Mouse (Mus musculus): ENCODE results near the gene Tubgcp5. TPM values are rescaled to one million over a fixed set of nuclear protein-coding genes. Genes with fewer than 3 reads are reported as not detected.
"Not testable (repeated sequence)": the region's sequence is repeated elsewhere in the genome, so short reads cannot be mapped to it uniquely, and the experiment has no call there.

Gene Tubgcp5
- 31.2 and 31.9 TPM in 2 replicates for polyA plus RNA-seq (2015; fragmentation: Nextera tagmentation; extraction: Ambion mirVana)

DNA sequence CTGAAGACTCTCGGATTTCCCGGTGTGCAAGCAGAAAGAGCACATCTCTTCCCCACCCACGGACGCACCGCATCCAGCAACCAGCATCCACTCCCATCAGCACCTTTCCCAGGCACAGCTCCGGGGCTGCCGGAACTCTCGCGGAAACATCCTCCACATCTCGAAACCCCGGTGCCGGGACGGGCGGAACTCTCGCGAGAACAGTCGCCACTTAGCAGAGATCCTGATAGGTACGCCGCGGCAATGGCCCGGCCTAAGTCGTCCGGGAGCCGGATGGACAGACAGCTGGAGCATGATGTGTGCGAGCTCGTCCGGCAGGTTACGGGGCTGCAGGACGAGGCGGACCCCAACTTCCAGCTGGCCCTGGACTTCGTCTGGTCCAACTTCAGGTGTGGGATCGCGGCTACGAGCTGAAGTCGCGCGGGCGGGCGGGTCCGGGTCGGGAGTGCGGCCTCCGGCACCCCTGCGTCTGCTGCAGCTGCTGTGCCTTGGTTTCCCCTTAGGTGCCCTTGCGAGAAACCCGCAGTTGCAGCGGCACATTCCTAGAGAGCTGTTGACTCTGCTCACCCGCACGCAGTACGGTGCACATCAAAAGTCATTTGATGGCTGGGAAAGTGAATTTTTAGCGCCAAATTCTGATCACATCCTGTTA is at the start of gene Tubgcp5:
TSS of gene Tubgcp5 (plus strand) at position 203 of the 652 bp plus-strand sequence.
- H3K27me3 ChIP-seq (replicated peaks), result no peaks in the 10 kb centered on the region
- ATAC-seq (ENCODE audit: insufficient read depth, low FRiP score, low read depth), result peak; percentile 100
- peak within 1 kb of the TSS; percentile 71 for H3K9ac ChIP-seq
- H3K4me1 ChIP-seq, result no peaks in the 10 kb centered on the region
- H3K27ac ChIP-seq, result peak within 1 kb of the TSS; percentile 63; the same call in 1 of the 2 replicates
- H3K4me2 ChIP-seq, result peak within 1 kb of the TSS; percentile 58
- H3K4me3 ChIP-seq (replicated peaks), result peak within 1 kb of the TSS; percentile 83
- no peaks in the 10 kb centered on the region for H3K9me3 ChIP-seq
- WGBS, result under 1% methylated on average over 51 of the region's 51 CpGs
- H3K36me3 ChIP-seq, result peaks cover 19% of the 10 kb centered on the region

DNA sequence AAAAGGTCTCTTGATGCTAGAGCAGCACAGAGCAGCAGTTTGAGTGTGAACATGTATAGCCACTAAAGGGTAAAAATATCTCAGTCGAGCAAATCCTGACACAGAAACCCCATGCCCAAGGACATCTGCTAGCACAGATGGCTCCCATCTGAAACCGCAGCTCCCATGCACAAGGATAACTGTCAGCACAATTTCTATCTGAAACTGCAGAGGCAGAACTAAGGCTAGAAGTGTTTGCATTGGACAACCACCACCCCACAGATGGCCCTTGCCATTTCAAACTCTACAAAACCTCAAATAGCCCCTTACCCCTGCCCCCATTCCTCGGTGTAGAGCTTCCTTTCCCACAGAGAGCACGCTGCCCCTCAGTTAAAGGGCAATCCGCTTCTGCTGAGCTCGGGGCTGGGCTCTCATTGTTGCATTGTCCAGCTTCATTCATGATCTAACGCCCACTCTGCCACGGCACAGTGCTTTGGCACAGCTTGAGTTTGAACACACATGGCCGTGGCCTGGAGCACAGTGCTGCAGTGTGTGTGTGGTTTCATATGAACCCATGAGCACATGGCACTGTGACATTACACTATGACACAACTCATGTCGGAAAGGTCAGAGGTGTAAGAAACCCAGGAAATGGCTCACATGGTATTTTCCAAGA is 49.3 kb upstream of the Tubgcp5 start:
- ATAC-seq (ENCODE audit: insufficient read depth, low FRiP score, low read depth), result no peak
- 64% methylated on average over 10 of the region's 10 CpGs for WGBS
- Histone ChIP-seq H3K4me2 (no peak overlapping the region), H3K36me3 (no peaks in the 10 kb centered on the region), H3K27ac (no peak overlapping the region; the same call in 1 of the 2 replicates), H3K9me3 (no peaks in the 10 kb centered on the region), H3K4me3 (replicated peaks) (no peak overlapping the region), H3K27me3 (replicated peaks) (no peaks in the 10 kb centered on the region), H3K9ac (no peak overlapping the region), H3K4me1 (no peaks in the 10 kb centered on the region)

DNA sequence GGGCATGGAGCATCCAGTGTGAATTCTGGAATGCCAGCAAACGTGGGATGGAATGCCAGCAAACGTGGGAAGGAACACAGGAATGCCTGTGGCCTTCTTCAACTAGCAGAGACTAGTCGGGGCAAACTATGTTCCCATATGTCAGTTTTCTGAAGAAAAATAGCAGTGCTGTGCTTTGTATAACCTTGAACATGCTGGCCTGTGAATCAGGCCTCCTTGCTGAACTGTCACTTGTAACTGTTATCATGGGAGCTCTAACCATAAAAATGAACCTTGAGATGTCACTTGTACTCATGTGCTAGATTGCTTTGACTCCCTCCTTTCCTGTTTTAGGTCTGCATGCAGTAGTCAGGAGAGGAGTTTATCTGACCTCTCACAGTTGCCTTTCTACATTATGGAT is 43.1 kb upstream of the Tubgcp5 start:
- Histone ChIP-seq H3K27ac (no peak overlapping the region), H3K27me3 (replicated peaks) (no peaks in the 10 kb centered on the region), H3K4me1 (no peaks in the 10 kb centered on the region), H3K4me2 (no peak overlapping the region), H3K9me3 (no peaks in the 10 kb centered on the region), H3K4me3 (replicated peaks) (no peak overlapping the region), H3K9ac (no peak overlapping the region), H3K36me3 (no peaks in the 10 kb centered on the region)
- 69% methylated on average over 3 of the region's 3 CpGs for WGBS
- ATAC-seq (ENCODE audit: insufficient read depth, low FRiP score, low read depth), result no peak

DNA sequence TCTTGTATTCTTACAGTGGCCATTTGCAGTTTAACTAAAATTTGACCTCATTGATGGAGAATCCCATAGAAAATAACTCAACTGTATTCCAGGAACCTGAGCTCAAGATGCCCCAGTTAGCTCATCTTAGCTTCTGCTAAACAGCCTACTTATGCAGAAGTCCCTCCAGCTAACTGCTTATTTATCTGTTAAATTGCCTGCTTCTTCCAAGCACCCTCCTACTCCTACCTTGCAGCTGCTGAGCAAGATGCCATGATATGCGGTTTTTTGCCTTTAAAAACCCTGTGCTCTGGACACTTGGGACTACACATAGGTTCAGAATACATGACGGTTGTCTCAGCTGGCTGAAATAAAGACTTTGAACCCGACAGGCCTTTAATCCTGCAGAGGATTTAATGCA is 34.6 kb upstream of the Tubgcp5 start:
- WGBS, result 62% methylated on average over 3 of the region's 3 CpGs
- Histone ChIP-seq H3K27me3 (replicated peaks) (no peaks in the 10 kb centered on the region), H3K4me2 (no peak overlapping the region), H3K4me1 (no peaks in the 10 kb centered on the region), H3K36me3 (no peaks in the 10 kb centered on the region), H3K9me3 (no peaks in the 10 kb centered on the region), H3K9ac (no peak overlapping the region), H3K4me3 (replicated peaks) (no peak overlapping the region), H3K27ac (no peak overlapping the region)
- ATAC-seq (ENCODE audit: insufficient read depth, low FRiP score, low read depth), result no peak

DNA sequence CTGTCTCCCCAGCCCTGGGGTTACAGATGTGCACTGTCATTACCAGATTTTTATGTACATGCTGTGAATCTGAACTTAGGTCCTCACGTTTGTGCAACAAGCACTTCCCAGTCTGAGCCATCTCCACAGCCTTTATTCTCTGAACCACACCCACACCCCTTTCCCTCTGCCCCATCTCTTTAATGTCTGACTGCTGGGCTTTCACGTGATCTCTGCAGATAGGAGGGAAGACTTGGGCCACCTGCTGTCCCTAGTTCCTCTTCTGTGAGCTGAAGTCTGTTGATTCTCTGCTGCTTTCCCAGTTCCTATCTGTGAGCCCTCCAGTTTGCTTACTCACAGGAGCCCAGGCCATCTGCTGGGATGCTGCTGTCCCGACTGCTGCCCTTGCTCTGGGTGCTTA is 26.0 kb upstream of the Tubgcp5 start, which contains the start of gene Siglech:
TSS of gene Siglech (plus strand) at position 253 of the 400 bp plus-strand sequence.
- Histone ChIP-seq H3K4me2 (no peak within 1 kb of the TSS), H3K36me3 (no peaks in the 10 kb centered on the region), H3K27ac (no peak within 1 kb of the TSS), H3K9ac (no peak within 1 kb of the TSS), H3K9me3 (no peaks in the 10 kb centered on the region), H3K27me3 (replicated peaks) (no peaks in the 10 kb centered on the region), H3K4me3 (replicated peaks) (no peak within 1 kb of the TSS), H3K4me1 (no peaks in the 10 kb centered on the region)
- WGBS, result 28% methylated on average over 3 of the region's 3 CpGs
- no peak for ATAC-seq (ENCODE audit: insufficient read depth, low FRiP score, low read depth)

DNA sequence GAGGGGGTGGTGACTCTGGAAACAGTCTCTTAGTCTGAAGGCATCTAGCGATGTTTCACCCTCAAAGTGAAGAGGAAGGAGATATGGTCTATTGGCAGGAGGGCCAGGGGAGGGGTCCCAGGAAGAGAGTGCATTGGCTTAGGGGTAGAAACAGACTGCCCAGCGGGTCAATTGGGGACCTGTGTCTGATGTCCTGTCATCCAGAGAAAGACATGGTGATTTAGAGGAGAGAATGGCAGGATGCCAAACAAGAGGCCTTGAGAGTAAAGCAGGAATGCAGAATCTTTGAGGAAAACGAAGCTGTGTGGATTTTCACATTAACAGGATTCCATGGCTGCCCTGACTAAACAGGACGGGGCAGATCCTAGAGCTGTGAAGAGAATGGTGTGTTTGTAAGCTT is 13.9 kb upstream of the Tubgcp5 start:
- no peaks in the 10 kb centered on the region for H3K27me3 ChIP-seq (replicated peaks)
- H3K4me2 ChIP-seq, result no peak overlapping the region
- no peak for ATAC-seq (ENCODE audit: insufficient read depth, low FRiP score, low read depth)
- no peaks in the 10 kb centered on the region for H3K4me1 ChIP-seq
- no peak overlapping the region for H3K27ac ChIP-seq
- H3K9me3 ChIP-seq, result no peaks in the 10 kb centered on the region
- no peak overlapping the region for H3K9ac ChIP-seq
- no peak overlapping the region for H3K4me3 ChIP-seq (replicated peaks)
- WGBS, result 46% methylated on average over 4 of the region's 4 CpGs
- H3K36me3 ChIP-seq, result no peaks in the 10 kb centered on the region

DNA sequence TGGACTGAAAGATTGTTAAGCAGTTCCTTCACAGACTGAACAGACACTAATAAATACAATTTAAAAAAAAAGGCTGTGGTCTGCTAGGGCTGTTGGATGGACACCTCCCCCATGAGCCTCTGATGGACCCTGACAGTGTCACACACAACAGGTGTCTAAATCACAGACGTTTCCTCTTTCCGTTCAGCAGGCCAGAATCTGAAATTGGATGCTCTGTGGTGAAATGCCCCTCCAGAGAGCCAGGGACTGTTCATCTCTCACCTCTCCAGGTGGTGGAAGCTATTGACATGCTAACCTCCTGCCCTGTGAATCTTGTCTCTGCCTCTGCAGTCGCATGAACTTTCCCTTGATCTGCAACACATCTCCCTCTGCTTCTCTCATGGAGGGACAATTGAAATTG is 11.5 kb upstream of the Tubgcp5 start:
- 46% methylated on average over 3 of the region's 3 CpGs for WGBS
- H3K4me1 ChIP-seq, result no peaks in the 10 kb centered on the region

DNA sequence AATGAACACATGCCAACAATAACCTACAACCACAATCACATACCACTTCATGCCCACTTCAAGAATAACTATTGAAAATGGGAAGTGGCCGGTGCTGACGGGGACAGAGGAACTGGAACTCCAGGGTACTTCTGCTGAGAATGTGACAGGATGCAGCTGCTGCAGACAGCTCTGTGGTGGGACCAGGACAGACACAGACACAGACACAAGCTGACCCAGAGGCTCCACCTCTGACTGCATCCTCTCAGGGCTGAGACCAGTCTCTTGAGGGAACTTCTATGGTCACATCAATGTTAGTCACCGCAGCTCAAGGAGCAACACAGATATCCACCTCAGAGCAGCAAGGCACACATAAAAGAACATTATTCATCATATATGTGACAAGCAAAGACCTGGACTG is 9.4 kb upstream of the Tubgcp5 start:
- 46% methylated on average over 3 of the region's 3 CpGs for WGBS
- H3K4me1 ChIP-seq, result no peaks in the 10 kb centered on the region
- H3K27ac ChIP-seq, result no peak overlapping the region
- ATAC-seq (ENCODE audit: insufficient read depth, low FRiP score, low read depth), result no peak
- no peaks in the 10 kb centered on the region for H3K27me3 ChIP-seq (replicated peaks)
- no peak overlapping the region for H3K4me3 ChIP-seq (replicated peaks)
- no peaks in the 10 kb centered on the region for H3K36me3 ChIP-seq
- H3K9ac ChIP-seq, result no peak overlapping the region
- no peaks in the 10 kb centered on the region for H3K9me3 ChIP-seq
- no peak overlapping the region for H3K4me2 ChIP-seq

More for the DNA sequence above, 11.5 kb upstream of the Tubgcp5 start:
- Histone ChIP-seq H3K27ac (no peak overlapping the region), H3K9me3 (no peaks in the 10 kb centered on the region), H3K27me3 (replicated peaks) (no peaks in the 10 kb centered on the region), H3K4me2 (no peak overlapping the region), H3K4me3 (replicated peaks) (no peak overlapping the region), H3K9ac (no peak overlapping the region), H3K36me3 (no peaks in the 10 kb centered on the region)
- no peak for ATAC-seq (ENCODE audit: insufficient read depth, low FRiP score, low read depth)

DNA sequence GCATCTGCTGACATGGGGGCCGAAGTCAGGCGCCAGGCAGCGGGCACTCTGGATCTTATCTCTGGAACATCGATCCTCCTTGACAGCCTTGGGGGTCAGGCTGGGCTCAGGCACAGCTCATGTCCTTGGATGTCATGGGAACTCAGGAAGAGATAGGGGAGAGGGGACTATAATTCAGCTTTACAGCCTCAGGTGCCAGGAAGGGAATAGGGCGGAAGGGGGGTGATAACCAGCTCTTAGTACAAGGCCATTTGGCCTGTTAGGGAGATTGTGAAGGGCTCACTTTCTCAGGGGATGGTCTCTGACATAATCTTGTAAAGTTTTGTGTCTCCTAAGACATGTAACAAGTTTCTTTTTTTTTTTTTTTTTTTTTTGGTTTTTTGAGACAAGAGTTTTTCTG is 3.4 kb upstream of the Tubgcp5 start:
- not testable (repeated sequence) for ATAC-seq (ENCODE audit: insufficient read depth, low FRiP score, low read depth); H3K36me3 ChIP-seq; H3K9me3 ChIP-seq; H3K9ac ChIP-seq; H3K27me3 ChIP-seq (replicated peaks); H3K4me1 ChIP-seq; H3K27ac ChIP-seq; H3K4me2 ChIP-seq; H3K4me3 ChIP-seq (replicated peaks)
- WGBS, result 40% methylated on average over 5 of the region's 5 CpGs

DNA sequence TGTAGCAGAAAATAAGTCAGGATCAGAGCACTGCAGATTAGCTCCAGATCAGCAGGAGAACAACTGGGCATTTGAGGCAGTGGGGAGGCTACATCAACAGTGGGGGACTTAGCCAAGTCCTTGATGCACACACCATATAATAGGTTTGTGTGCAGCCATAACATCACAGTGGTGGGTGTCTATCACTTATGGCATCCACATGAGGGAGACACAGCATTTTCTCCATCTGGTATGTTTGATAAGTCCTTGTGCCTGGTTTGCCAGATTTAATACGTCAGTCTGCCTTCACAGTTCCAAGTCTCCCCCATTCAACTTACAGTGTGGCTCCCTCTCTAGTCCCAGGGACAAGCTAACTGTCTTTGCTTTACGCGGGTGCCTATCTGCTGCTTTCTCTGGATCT is 1.7 kb upstream of the Tubgcp5 start:
- H3K27ac ChIP-seq, result no peak overlapping the region
- H3K4me2 ChIP-seq, result no peak overlapping the region
- peaks cover 14% of the 10 kb centered on the region for H3K36me3 ChIP-seq
- no peak overlapping the region for H3K9ac ChIP-seq
- H3K4me1 ChIP-seq, result no peaks in the 10 kb centered on the region
- H3K9me3 ChIP-seq, result no peaks in the 10 kb centered on the region
- H3K27me3 ChIP-seq (replicated peaks), result no peaks in the 10 kb centered on the region
- 76% methylated on average over 3 of the region's 3 CpGs for WGBS
- H3K4me3 ChIP-seq (replicated peaks), result no peak overlapping the region
- no peak for ATAC-seq (ENCODE audit: insufficient read depth, low FRiP score, low read depth)

DNA sequence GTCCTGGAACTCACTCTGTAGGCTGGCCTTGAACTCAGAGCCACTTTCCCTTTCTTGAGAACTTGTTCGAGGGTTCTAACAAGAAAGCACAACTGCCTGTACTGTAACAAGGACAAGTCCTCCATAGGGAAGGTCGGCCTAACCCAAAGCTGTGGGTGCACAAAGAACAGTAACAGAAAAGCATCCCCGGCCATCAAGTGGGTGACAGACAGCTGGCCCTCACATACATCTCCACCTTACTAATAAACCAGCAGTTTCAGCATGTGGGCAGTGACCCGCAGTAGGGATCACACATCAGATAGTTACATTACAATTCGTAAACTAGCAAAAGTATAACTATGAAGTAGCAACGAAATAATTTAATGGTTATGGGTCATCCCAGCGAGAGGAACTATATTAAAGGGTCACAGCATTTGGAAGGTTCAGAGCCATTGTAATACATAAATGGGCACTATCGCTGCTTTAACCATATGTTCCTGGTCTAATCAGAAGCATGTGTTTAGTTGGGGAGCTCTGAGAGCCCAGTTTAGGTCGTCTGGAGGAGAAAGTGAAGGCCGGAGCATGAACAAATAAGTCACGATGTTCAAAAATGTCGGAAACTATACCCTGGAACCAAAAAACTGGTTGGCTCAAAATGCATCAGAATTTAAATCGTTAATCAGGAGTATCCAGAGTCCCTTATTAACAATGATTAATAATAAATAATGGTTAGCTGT is 560 bp upstream of the Tubgcp5 start:
- no peaks in the 10 kb centered on the region for H3K27me3 ChIP-seq (replicated peaks)
- H3K9ac ChIP-seq, result peak overlapping the region; percentile 39; the same call in 1 of the 2 replicates
- ATAC-seq (ENCODE audit: insufficient read depth, low FRiP score, low read depth), result peak; percentile 15; the same call in 1 of the 2 replicates
- H3K4me3 ChIP-seq (replicated peaks), result peak overlapping the region; percentile 83
- 37% methylated on average over 13 of the region's 13 CpGs for WGBS
- 0 out of 2 replicates have a peak overlapping the region, but pooled peaks have one; percentile 26 for H3K27ac ChIP-seq
- H3K4me1 ChIP-seq, result no peaks in the 10 kb centered on the region
- H3K4me2 ChIP-seq, result peak overlapping the region; percentile 58
- H3K9me3 ChIP-seq, result no peaks in the 10 kb centered on the region
- H3K36me3 ChIP-seq, result peaks cover 19% of the 10 kb centered on the region

DNA sequence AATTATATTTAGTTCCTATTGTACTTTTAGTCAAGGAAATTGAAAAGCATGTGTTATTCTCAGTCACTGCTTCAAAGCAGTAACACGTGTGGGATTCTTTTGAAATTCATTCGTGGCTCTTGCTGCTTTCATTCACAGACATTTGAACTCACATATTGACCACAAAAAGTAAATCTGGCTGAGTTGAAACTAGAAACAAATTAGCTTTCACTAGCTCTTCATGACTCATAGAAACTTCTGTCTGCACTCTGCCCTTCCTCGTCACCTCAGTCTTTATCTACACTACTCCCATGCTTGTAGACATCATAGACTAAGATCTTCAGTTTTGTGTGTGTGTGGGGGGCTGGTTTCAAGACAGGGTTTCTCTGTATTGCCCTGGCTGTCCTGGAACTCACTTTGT is 6.0 kb downstream of the Tubgcp5 start:
- no peak overlapping the region for H3K4me3 ChIP-seq (replicated peaks)
- H3K9me3 ChIP-seq, result no peaks in the 10 kb centered on the region
- no peak overlapping the region for H3K27ac ChIP-seq
- ATAC-seq (ENCODE audit: insufficient read depth, low FRiP score, low read depth), result no peak
- H3K9ac ChIP-seq, result no peak overlapping the region
- 86% methylated on average over 3 of the region's 3 CpGs for WGBS
- H3K36me3 ChIP-seq, result peaks cover 33% of the 10 kb centered on the region
- no peaks in the 10 kb centered on the region for H3K4me1 ChIP-seq
- no peaks in the 10 kb centered on the region for H3K27me3 ChIP-seq (replicated peaks)
- H3K4me2 ChIP-seq, result no peak overlapping the region
